In the genomic region with DNA sequence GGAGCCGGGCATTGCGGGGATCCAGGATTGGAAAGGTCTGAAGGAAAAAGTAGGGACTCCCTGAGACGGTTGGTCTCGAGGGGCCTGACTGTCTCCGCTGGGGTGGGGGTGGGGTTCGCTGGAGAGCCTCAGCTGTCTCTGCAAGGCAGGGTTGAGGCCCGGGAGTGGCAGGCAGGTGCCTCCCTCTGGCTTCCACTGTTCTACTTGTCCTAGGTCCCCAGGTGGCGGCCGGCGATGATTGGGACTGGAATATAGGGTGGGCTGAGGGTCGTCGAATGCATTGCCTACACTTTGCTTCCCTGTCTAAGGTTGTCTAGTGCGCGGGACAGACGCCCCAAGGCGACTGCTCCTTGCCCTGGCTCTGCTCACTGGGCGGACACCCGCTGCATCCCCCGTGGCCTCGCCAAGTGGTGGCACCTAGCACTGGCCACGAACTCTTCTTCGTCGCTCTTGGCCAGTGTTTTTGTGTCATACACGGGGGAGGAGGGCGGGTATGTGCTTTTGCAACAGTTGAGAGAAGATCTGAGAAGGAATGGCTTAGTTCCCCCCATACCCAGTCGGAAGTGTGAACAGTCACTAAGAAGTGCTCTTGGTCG, we compare ENCODE assay signal across 8 mouse cellular contexts. TPM values are rescaled to one million over a fixed set of nuclear protein-coding genes. Genes with fewer than 3 reads are reported as not detected.
DNase-seq lines count a peak whose midpoint lies in the region; ATAC-seq lines count a peak whose summit lies in the region.

No protein-coding gene starts in this region.

- WGBS in forebrain, embryonic 13.5 days: 18% methylated on average over 25 of the region's 27 CpGs
- WGBS in midbrain, embryonic 10.5 days: 19% methylated on average over 27 of the region's 27 CpGs

- peak; percentile 85 for ATAC-seq in forebrain, embryonic 13.5 days

- H3K4me2 ChIP-seq in forebrain, embryonic 13.5 days: peak overlapping the region; percentile 70

- peak overlapping the region; percentile 45 for H3K4me3 ChIP-seq in forebrain, embryonic 13.5 days
- peak overlapping the region; percentile 59 for H3K4me3 ChIP-seq in midbrain, embryonic 10.5 days

- no peak overlapping the region for H3K27ac ChIP-seq in forebrain, embryonic 13.5 days
- no peak overlapping the region; the same call in 1 of the 2 replicates for H3K27ac ChIP-seq in midbrain, embryonic 10.5 days (replicated peaks)

- H3K27me3 ChIP-seq in forebrain, embryonic 13.5 days: no peaks in the 10 kb centered on the region
- H3K27me3 ChIP-seq in midbrain, embryonic 10.5 days (ENCODE audit: low read depth, poor library complexity, severe bottlenecking): peaks cover 19% of the 10 kb centered on the region

- H3K4me1 ChIP-seq in forebrain, embryonic 13.5 days: no peaks in the 10 kb centered on the region
- no peaks in the 10 kb centered on the region for H3K4me1 ChIP-seq in midbrain, embryonic 10.5 days

- H3K9me3 ChIP-seq in forebrain, embryonic 13.5 days (replicated peaks): no peaks in the 10 kb centered on the region
- H3K9me3 ChIP-seq in midbrain, embryonic 10.5 days (replicated peaks): no peaks in the 10 kb centered on the region

- peak overlapping the region; percentile 62 for H3K9ac ChIP-seq in forebrain, embryonic 13.5 days

- peak; percentile 28 to 54 for DNase-seq in adrenal gland, adult 18-20 months (ENCODE audit: low spot score in 2 of 2)
- no peak for DNase-seq in adrenal gland, adult (ENCODE audit: inconsistent age in 2 of 2, low spot score in 1 of 2)
- DNase-seq in right cerebral cortex, postnatal 14 days: peak; percentile 5
- no peak for DNase-seq in right cerebral cortex, postnatal 4 days
- DNase-seq in kidney, postnatal 10 days: peak; percentile 35
- peak; percentile 34 for DNase-seq in midbrain, embryonic 10.5 days (ENCODE audit: low spot score)
- DNase-seq in spleen, postnatal 4 days (ENCODE audit: low spot score in 2 of 2): peak; percentile 14 to 69

- no peaks in the 10 kb centered on the region for H3K36me3 ChIP-seq in forebrain, embryonic 13.5 days (ENCODE audit: poor library complexity, severe bottlenecking)
- H3K36me3 ChIP-seq in midbrain, embryonic 10.5 days: no peaks in the 10 kb centered on the region

RNA-seq across cellular contexts. Expression of gene Mtm1, which starts 4.6 kb away (rescaled TPM):
- total RNA-seq in adrenal gland, adult 18-20 months (2021): 10 to 100 TPM in 1 of 2 experiments, 1 to 10 TPM in 1; 9.7 to 17.2 TPM
- 5.4 and 6.0 TPM in 2 replicates for polyA plus RNA-seq in forebrain, embryonic 13.5 days (2015; fragmentation: Nextera tagmentation; extraction: Ambion mirVana)
- polyA plus RNA-seq in midbrain, embryonic 10.5 days (2016; fragmentation: Nextera tagmentation; extraction: Ambion mirVana): 3.0 and 4.2 TPM in 2 replicates

Comparison
In these comparisons a context has a peak if more than half of its experiments do, and no peak if none do; other contexts are left out.
1. DNase-seq: peak in adrenal gland, adult 18-20 months (2 of 2), right cerebral cortex, postnatal 14 days (single experiment), kidney, postnatal 10 days (single experiment), midbrain, embryonic 10.5 days (single experiment) and spleen, postnatal 4 days (2 of 2); none in adrenal gland, adult (0 of 2) and right cerebral cortex, postnatal 4 days (single experiment).